Mouse (Mus musculus) liver, postnatal 0 days (tissue): ENCODE results near the gene Wdr25.
A peak's percentile ranks its signal among the peaks of the same experiment; 100 is the strongest.

Experiments used
- CTCF ChIP-seq: sonication (generic); IDR thresholded peaks from 2 replicates; pipeline ENCODE4 v1.5.1; 2016; ENCODE audit warnings: antibody characterized with exemption, low read depth
- EP300 ChIP-seq: IDR thresholded peaks from 2 replicates; pipeline ENCODE4 v1.6.1; 2016; ENCODE audit warnings: antibody characterized with exemption, low read depth, mild to moderate bottlenecking

DNA sequence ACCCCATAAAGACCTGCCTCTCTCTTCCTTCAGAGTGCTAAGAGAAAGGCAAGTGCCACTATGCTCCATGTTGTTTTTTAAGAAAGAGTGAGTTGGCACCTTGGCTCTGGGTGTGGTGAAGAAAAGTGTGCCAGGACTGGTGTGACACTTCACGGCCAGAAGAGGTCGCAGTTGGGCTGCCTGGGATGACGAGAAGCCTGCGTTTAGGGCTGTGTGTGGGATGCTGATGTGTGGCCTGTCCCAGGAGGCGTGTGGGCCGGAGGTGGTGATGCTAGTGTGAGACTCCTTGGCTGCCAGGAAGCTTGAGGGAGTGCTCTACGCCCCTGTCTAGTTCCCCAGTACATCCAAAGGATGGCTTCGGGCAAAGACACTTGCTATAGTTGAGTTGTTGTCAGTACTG, 9.5 kb downstream of the Wdr25 start:
- TF ChIP-seq CTCF (peak; percentile 91), EP300 (no peak)
